Mouse (Mus musculus): ENCODE data around the gene Dnmt3l.

GRCm38 (mm10) chr10:78041647-78042046 lies at the start of gene Dnmt3l:
- TF ChIP-seq CTCF (IDR thresholded peaks at IDR 0.05; ENCODE audit: low read depth) (no peak), EP300 (IDR thresholded peaks at IDR 0.05; ENCODE audit: low read depth) (no peak)

Measured in heart, postnatal 0 days (tissue).